Mouse (Mus musculus): ENCODE results near the gene 4921504E06Rik.

4921504E06Rik gene

DNA sequence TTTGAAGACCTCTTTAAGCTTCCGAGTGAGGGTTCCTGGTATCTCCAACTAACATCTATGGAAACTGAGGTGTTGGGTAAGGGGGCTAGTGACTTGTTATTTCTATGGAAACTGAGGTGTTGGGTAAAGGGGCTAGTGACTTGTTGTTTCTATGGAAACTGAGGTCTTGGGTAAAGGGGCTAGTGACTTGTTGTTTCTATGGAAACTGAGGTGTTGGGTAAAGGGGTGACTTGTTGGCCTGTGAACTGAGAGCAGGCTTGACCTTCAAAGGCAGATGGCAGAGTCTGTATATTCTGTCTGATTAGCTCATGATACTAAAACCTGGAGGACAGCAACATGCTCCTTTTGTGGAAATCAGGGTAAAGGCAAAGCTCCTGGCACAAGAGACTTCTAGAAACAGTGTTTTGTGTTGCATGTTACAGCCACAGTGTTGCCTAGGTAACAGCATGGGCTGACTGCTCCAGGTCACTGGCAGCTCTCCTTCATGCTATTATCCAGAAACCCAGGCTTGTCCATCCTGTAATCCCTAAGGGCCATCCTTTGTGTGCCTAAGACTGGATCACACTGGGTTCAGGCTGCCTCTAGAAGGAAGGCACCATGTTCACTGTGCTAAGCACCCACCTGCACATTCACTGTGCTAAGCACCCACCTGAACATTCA is 133.9 kb downstream of the 4921504E06Rik start:
- DNase-seq (ENCODE audit: low spot score in 2 of 2): no peak

DNA sequence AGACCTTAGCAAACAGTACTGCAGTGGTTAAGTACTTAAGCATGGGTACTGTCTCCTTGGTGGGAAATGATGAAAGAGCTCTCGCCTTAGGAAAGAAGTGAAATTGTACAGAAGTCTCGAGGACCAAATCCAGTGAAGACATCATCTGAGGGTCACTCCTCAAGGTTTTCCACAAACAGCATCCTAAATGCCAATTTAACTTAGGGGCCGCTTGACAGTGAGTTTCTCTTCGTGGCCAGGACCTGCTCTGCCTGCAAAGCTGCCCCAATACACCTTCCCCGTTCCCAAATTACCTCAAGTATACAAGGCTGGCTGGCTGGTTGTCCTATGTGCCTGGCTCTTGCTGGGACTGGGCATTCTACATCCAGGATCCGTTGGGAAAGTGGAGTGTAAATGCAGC is 137.6 kb downstream of the 4921504E06Rik start:
- DNase-seq (ENCODE audit: low spot score in 2 of 2): no peak

DNA sequence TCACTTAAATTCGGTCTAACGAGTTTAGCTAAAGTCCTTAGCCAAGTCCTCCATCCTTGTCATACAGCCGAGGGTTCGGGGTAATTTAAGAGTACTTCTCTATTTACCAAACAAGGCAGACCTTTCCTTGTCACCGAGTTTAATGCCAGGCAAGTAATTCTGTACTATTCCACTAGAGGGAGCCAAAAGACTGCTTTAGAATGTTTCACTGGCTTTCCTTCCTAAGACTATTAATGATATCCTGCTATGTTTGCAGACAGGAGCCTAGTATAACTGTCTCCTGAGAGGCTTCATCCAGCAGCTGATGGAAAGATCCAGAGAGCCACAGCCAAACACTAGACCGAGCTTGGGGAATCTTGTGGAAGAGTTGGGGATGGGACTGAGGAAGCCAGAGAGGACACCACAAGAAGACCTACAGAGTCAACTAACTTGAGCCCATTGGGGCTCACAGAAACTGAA is 138.6 kb downstream of the 4921504E06Rik start:
- DNase-seq (ENCODE audit: low spot score in 2 of 2): peak; percentile 40 to 69

DNA sequence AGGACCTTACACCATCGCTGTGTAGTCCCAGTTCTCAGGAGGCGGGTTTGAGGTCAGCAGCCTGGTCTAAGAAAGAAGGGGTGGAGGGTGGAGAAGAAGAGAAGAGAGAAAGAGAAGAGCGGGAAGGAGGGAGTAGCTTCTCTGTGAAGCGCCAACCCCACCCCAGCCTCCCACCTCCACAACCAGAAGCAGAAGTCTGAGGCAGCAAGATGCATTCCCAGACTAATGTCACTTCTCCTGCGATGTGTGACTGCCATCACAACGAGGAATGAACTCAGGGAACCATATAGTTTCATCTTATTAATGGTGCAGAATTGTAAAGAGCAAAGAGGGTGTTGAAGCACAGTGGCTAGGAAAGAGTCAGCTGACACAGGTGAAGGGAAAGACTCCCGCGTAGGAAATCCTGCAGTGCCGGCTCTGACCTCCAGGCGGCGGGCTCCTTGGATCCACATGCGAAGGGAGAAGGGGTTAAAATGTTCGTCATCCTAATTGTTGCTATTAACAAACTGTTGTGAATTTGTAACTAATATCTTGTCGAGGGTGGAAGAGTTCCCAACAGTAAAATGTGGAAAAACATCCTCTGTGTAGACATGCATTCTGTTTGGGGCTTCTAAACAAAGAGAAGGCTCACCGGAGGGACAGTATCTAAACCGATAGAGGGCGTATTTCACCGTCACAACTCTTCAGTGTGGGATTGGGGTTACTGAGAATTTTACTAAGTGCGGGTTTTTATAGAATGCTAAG is 139.3 kb downstream of the 4921504E06Rik start:
- DNase-seq (ENCODE audit: low spot score in 2 of 2): peak; percentile 75 to 81

Data from right cerebral cortex, adult 2 months (tissue).